Mouse (Mus musculus) testis, adult 2 months (tissue): ENCODE data around the gene Mrm2.

Experiments
- CTCF ChIP-seq: fragments of 200-500 bp; IDR thresholded peaks from 2 replicates; pipeline ENCODE4 v1.5.1; 2012; ENCODE audit warnings: low read depth, mild to moderate bottlenecking, inconsistent platforms, low read length, moderate library complexity; ENCODE audit not compliant: control insufficient read depth, insufficient read depth, insufficient replicate concordance
- POLR2A ChIP-seq: fragments of 200-500 bp; IDR thresholded peaks from 2 replicates; pipeline ENCODE4 v1.6.1; 2012; ENCODE audit warnings: low read depth, mild to moderate bottlenecking, inconsistent platforms, low read length, moderate library complexity; ENCODE audit not compliant: control insufficient read depth

- TF ChIP-seq CTCF (no peak), POLR2A (no peak)
Measured at GRCm38 (mm10) chr5:140352352-140352751, 20.7 kb upstream of the Mrm2 start.
